Mouse (Mus musculus) spleen, adult 12 weeks (tissue): ENCODE results near the gene Mmp10.

Experiments used
- DNase-seq: peaks from one replicate; pipeline ENCODE4 v3.0.0; 2022; ENCODE audit warnings: low spot score

Gene Mmp10

DNA sequence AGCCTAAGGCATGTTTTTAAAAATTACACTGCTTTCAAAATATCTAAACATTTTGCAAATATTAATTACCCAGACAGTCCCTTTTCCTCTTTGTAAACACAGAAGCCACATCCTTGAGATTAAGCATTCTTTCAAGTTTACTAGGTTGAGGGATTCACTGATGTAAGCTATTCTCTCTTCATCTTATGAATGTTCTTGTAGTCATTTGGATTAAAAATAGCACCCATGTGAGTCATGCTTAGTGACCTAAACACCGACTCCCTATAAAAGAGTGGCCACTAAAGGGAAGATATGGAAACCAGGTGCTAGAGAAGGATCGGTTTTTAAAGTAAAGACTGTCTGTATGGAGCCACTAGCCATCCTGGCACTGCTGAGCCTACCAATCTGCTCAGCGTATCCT is at the start of gene Mmp10:
Mmp10 (plus strand) TSS at position 302 of the 400 bp plus-strand sequence.
- no peak for DNase-seq

- no peak for DNase-seq
Observed at GRCm38 (mm10) chr9:7453302-7453701, 48.9 kb upstream of the Mmp10 start.

DNA sequence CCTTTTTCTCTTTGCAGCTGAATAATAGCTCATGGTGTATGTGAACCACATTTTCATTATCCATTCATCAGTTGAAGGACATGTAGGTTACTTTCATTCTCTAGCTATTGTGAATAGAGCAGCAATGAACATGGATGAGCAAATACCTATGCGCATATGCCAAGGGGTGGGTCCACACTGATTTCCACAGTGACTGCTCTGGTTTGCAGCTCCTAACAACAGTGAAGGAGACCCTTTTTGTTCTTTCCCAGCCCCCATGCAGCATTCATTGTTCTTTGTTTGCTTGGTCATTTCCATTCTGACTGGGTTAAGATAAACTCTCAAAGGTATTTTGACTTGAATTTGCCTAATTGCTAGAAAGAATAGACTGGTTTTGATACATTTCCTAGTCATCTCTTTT is 31.9 kb upstream of the Mmp10 start:
- no peak for DNase-seq

GRCm38 (mm10) chr9:7483684-7484394 is 18.3 kb upstream of the Mmp10 start:
- no peak for DNase-seq

GRCm38 (mm10) chr9:7501138-7501537 is 1.0 kb upstream of the Mmp10 start:
- DNase-seq = no peak

- DNase-seq = no peak
Observed at GRCm38 (mm10) chr9:7507321-7507876, 5.2 kb downstream of the Mmp10 start.

DNA sequence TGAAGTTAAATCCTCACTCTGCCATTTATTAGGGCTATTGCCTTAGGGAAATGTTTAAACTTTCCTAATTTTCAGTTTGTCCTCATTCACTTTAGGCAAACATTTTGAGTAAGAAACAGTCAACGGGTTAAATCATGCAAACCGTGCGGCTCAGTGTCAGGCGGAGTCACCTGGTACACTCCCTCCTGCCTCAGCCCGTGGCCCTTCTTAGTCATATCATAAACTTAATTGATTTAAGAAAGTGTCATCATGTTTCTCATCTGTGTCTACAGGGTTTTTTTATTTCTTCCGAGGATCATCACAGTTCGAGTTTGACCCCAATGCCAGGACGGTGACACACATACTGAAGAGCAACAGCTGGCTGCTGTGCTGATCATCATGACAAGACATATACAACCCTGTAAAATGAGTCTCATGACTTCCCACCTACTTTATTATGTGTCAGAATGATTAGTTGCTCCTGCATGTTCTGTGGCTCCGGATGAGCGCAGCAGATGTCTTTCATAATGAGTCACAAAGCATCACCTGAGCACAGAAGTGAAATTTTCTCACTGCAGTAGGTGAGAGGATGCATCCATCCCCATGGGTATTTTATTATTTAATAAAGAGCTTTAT is 7.6 kb downstream of the Mmp10 start:
- DNase-seq = no peak

- DNase-seq = no peak
Observed at GRCm38 (mm10) chr9:7517944-7518571, 15.9 kb downstream of the Mmp10 start.

- DNase-seq = no peak
Observed at GRCm38 (mm10) chr9:7526255-7526940, 24.2 kb downstream of the Mmp10 start.

DNA sequence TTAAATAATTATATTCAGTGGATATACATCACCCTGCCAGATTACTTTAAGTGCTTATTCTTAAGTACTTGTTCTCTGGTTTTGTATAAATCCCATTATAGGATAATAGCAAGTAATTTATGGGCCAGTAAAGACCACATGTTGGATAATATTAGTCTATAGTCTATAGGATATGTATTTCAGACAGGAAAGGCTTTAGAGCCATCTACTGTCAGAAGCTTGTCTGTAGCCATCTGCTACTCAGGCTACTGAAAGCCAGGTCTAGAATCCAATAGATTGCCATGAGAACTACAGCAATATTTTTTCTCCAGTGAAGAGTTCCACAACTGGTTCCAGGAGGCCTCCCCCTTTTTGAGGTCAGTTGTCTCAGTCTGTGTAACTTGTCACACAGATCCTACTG is 40.6 kb downstream of the Mmp10 start:
- DNase-seq = no peak

DNA sequence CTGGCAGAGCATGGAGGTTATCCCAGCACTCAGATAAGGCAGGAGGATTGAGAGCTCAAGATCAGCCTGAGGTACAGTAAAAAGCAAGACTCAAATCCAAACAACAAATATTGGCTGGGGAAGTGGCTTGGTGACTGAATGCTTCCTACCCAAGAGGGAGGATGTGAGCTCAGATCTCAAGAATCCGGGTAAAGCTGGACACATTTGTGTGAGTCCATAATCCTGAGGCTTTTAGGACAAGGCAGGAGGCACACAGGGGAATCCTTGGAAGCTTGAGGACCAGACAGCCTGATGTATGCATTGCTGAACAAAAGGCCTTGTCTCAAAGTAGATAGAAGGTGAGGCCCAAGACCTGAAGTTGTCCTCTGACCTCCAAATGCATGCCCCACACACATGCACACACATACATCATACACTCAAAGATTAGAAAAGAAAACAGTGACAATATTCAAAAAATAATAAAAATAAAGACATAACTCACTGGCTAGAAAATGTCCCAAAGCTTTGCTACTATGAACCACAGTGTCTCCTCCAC is 42.8 kb downstream of the Mmp10 start:
- DNase-seq = no peak

GRCm38 (mm10) chr9:7545471-7545870 is 43.3 kb downstream of the Mmp10 start:
- no peak for DNase-seq

DNA sequence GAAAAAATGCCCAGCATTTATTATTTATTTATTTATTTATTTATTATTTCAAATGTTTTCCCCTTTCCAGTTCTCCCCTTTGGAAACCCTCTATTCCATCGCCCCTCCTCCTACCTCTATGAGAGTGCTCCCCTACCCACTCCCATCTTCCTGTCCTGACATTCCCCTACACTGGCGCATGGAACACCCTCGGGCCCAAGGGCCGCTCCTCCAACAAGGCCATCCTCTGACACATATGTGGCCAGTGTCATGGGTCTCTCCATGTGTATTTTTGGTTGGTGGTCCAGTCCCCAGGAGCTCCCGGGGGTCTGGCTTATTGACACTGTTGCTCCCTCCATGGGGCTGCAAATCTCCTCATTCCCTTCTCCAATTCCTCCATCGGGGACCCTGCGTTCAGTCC is 43.8 kb downstream of the Mmp10 start:
- no peak for DNase-seq

DNA sequence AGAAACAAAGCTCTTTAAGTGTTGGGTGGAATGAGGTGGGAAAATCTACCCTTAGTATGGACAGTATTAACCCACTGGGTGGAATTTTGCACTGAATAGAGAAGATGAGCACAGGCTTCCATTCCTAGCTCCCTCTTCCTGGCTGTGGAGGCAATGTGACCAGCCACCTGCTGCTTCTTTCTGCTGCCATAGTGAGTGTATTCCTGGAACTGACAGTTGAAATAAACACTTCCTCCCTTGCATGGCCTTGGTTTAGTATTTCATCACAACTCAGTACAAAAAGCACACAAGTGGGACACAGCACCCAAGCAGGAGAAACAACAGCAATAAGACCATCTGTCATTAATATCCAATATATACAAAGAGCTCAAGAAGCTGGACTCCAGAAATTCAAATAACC is 49.8 kb downstream of the Mmp10 start:
- DNase-seq = no peak

DNA sequence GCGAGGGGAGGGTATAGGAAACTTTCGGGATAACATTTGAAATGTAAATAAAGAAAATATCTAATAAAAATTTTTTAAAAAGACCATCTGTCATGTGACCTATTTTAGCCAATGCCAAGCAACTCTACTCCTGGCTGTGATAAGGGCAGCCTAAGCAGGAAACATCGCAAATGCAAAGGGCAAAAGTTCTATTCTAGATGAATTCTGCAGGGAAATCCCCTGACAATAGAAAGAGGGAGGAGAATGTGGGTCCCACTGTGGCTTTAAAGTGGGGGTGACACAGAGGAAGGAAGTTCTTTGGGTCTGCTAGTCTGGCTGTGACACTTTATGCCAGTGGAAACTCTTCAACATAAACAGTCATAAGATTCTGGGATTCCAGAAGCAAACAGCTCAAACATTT is 51.4 kb downstream of the Mmp10 start:
- no peak for DNase-seq

DNA sequence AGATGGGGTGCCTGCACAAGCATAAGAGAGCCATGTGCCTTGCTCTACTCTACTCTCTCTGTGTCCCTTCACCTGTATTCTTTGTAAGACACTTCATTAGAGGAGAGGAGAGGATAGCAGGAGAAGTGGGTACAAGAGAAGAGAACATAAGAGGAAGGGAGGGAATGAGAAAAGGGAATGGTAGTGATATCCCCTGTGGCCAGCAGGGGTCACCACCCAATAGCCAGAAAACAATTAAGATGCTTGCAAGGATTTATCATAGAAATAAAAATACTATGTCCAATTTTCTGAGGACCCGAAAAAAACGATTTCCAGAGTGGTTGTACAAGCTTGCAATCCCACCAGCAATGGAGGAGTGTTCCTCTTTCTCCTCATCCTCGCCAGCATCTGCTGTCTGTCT is 52.2 kb downstream of the Mmp10 start:
- no peak for DNase-seq

DNA sequence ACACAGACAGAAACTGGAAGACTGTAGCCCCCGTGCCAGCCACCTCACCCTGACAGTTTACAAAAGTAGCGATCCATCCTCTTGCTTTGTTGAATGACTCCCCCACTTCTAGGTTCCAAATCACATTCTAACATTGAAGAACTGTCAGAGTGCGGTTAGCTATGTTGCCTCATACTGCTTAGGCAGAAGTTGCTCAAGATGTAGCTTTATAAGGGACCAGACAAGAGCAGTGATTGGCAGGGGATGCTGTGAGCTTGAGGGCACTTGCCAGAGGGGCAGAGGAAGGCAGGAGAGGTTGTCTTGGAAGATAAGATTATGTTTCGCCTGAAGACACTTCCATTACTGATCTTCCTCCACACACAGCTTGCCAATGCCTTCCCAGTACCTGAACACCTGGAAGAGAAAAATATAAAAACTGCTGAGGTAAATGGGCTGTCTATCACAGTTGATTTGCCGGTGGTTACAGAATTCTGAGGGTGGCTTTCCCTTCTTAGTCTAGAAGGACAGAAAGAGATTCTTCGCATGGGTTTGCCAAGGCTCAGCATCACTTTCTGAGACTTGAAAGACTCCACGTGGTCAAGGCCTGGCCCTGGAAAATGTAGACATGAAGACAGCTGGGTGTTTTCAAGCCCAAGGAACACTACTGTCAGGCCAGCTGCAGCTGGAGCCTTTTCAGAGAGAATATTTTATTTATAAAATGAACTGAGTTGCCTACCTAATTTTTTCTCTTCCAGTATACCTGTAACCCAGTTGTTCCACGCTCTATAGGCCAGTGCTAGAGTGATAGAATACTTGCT is 56.3 kb downstream of the Mmp10 start, which contains the start of gene Mmp8:
Mmp8 (plus strand) TSS at position 236 of the 797 bp plus-strand sequence.
- no peak for DNase-seq
